ENCODE assay signal across 8 mouse cellular contexts in genomic region chr17:22360572-22360971, GRCm38 (mm10). TPM values are rescaled to one million over a fixed set of nuclear protein-coding genes. Genes with fewer than 3 reads are reported as not detected.
DNase-seq lines count a peak whose midpoint lies in the region; ATAC-seq and TF ChIP-seq lines count a peak whose summit lies in the region.

No protein-coding gene starts in this region.

- WGBS in forebrain, embryonic 11.5 days = 35% methylated on average over 5 of the region's 5 CpGs
- WGBS in liver, embryonic 12.5 days (ENCODE audit: insufficient replicate concordance) = 23% methylated on average over 5 of the region's 5 CpGs
- 16% methylated on average over 5 of the region's 5 CpGs for WGBS in stomach, postnatal 0 days

- no peak for TF ChIP-seq RAD21 in CH12.LX (IDR thresholded peaks at IDR 0.05; ENCODE audit: low read depth, low read length)

- no peaks in the 10 kb centered on the region for H3K27me3 ChIP-seq in CH12.LX (replicated peaks)
- H3K27me3 ChIP-seq in forebrain, embryonic 11.5 days (ENCODE audit: control insufficient read depth, insufficient read depth, low read length) = no peaks in the 10 kb centered on the region
- no peaks in the 10 kb centered on the region for H3K27me3 ChIP-seq in liver, embryonic 12.5 days (replicated peaks)
- H3K27me3 ChIP-seq in stomach, postnatal 0 days (ENCODE audit: control insufficient read depth, insufficient read depth, low read length) = no peaks in the 10 kb centered on the region

- peaks cover 6% of the 10 kb centered on the region; the same call in 1 of the 2 replicates for H3K79me2 ChIP-seq in CH12.LX (replicated peaks; ENCODE audit: control insufficient read depth, extremely low read depth, insufficient read depth, poor library complexity, severe bottlenecking)

- H3K9ac ChIP-seq in CH12.LX (ENCODE audit: insufficient read depth, low read depth) = peak overlapping the region; percentile 18; the same call in 1 of the 2 replicates
- H3K9ac ChIP-seq in forebrain, embryonic 11.5 days (ENCODE audit: low read length) = peak overlapping the region; percentile 54
- peak overlapping the region; percentile 76 for H3K9ac ChIP-seq in liver, embryonic 12.5 days
- H3K9ac ChIP-seq in stomach, postnatal 0 days (ENCODE audit: low read length) = peak overlapping the region; percentile 61; the same call in 1 of the 2 replicates

- peaks cover 3 to 10% of the 10 kb centered on the region in 2 experiments for H3K36me3 ChIP-seq in CH12.LX (replicated peaks in 1 of 2; ENCODE audit: control insufficient read depth in 1 of 2, insufficient read depth in 1 of 2, low read length in 1 of 2)
- no peaks in the 10 kb centered on the region for H3K36me3 ChIP-seq in forebrain, embryonic 11.5 days (ENCODE audit: control insufficient read depth, insufficient read depth, low read length)
- peaks cover 33% of the 10 kb centered on the region for H3K36me3 ChIP-seq in liver, embryonic 12.5 days
- H3K36me3 ChIP-seq in stomach, postnatal 0 days (ENCODE audit: control insufficient read depth, insufficient read depth, low read length) = no peaks in the 10 kb centered on the region

- peak overlapping the region; percentile 43 to 76 (median 52) for H3K4me3 ChIP-seq in CH12.LX (replicated peaks in 1 of 3; ENCODE audit: low read depth in 2 of 3, low read length in 2 of 3, poor library complexity in 1 of 3)
- peak overlapping the region; percentile 52 for H3K4me3 ChIP-seq in forebrain, embryonic 11.5 days (ENCODE audit: low read depth, low read length)
- H3K4me3 ChIP-seq in liver, embryonic 12.5 days = peak overlapping the region; percentile 73
- H3K4me3 ChIP-seq in stomach, postnatal 0 days (ENCODE audit: low read depth, low read length) = peak overlapping the region; percentile 56

- no peak for TF ChIP-seq CTCF in CH12.LX (conservative IDR thresholded peaks at IDR 0.05 in 1 of 2, IDR thresholded peaks at IDR 0.05 in 1 of 2; ENCODE audit: low read depth in 2 of 2, low read length in 2 of 2)
- no peak for TF ChIP-seq CTCF in stomach, postnatal 0 days (IDR thresholded peaks at IDR 0.05; ENCODE audit: low read depth)

- in situ Hi-C loops in CH12.LX (cut with MboI; ENCODE audit: low pct_ligation_motif_present, low pct_unique_long_range_greater_than_20kb, low sequenced_read_pairs) = loop anchor here (10.0 kb wide), 1 partner anchor 54 kb away; no protein-coding TSS in a partner anchor

- ATAC-seq in forebrain, embryonic 11.5 days (replicated peaks; ENCODE audit: low FRiP score) = peak; percentile 24
- no peak for ATAC-seq in liver, embryonic 12.5 days
- ATAC-seq in stomach, postnatal 0 days (ENCODE audit: low FRiP score, low TSS enrichment) = no peak

- peak overlapping the region; percentile 86 for H3K4me2 ChIP-seq in CH12.LX (ENCODE audit: insufficient read depth, low read depth, poor library complexity, severe bottlenecking)
- peak overlapping the region; percentile 56 for H3K4me2 ChIP-seq in forebrain, embryonic 11.5 days (ENCODE audit: low read depth, low read length, severe bottlenecking)
- peak overlapping the region; percentile 73 for H3K4me2 ChIP-seq in liver, embryonic 12.5 days
- H3K4me2 ChIP-seq in stomach, postnatal 0 days (replicated peaks; ENCODE audit: low read depth) = peak overlapping the region; percentile 57

- dilution Hi-C loops in CH12.LX (cut with MboI; ENCODE audit: extremely low pct_ligation_motif_present, extremely low pct_unique_long_range_greater_than_20kb, low sequenced_read_pairs) = no loop called here

- no peak for TF ChIP-seq EP300 in CH12.LX (IDR thresholded peaks at IDR 0.05; ENCODE audit: low read length)
- TF ChIP-seq EP300 in stomach, postnatal 0 days (optimal IDR thresholded peaks at IDR 0.05) = no peak

- H3K27ac ChIP-seq in CH12.LX (ENCODE audit: insufficient read depth, low read depth) = no peak overlapping the region
- H3K27ac ChIP-seq in forebrain, embryonic 11.5 days (ENCODE audit: low read depth, low read length) = no peak overlapping the region
- H3K27ac ChIP-seq in liver, embryonic 12.5 days = 0 out of 2 replicates have a peak overlapping the region, but pooled peaks have one; percentile 55
- H3K27ac ChIP-seq in stomach, postnatal 0 days (replicated peaks) = no peak overlapping the region

- peak; percentile 30 for DNase-seq in 3T3-L1 (ENCODE audit: low read depth, low spot score)
- peak; percentile 40 for DNase-seq in CH12.LX (ENCODE audit: extremely low read depth)
- DNase-seq in forebrain, embryonic 11.5 days (ENCODE audit: low spot score) = no peak
- no peak for DNase-seq in stomach, postnatal 0 days (ENCODE audit: low spot score)
- no peak for DNase-seq in right cerebral cortex, postnatal 14 days
- no peak for DNase-seq in frontal cortex, adult 2 months (ENCODE audit: extremely low spot score in 1 of 2, low spot score in 1 of 2)
- no peak for DNase-seq in layer of hippocampus, adult 9-10 months (ENCODE audit: low spot score)

- peaks cover 2% of the 10 kb centered on the region for H3K9me3 ChIP-seq in CH12.LX (replicated peaks; ENCODE audit: low read length)
- no peaks in the 10 kb centered on the region; the same call in 1 of the 2 replicates for H3K9me3 ChIP-seq in forebrain, embryonic 11.5 days (ENCODE audit: control insufficient read depth, low read length)
- H3K9me3 ChIP-seq in liver, embryonic 12.5 days (replicated peaks) = peaks cover 4% of the 10 kb centered on the region
- no peaks in the 10 kb centered on the region for H3K9me3 ChIP-seq in stomach, postnatal 0 days (ENCODE audit: control insufficient read depth, low read length)

- peaks cover 2 to 16% of the 10 kb centered on the region in 2 experiments; a peak in 2 of 4 replicates for H3K4me1 ChIP-seq in CH12.LX (ENCODE audit: control insufficient read depth in 1 of 2, insufficient read depth in 2 of 2)
- H3K4me1 ChIP-seq in forebrain, embryonic 11.5 days (replicated peaks; ENCODE audit: control insufficient read depth, insufficient read depth, low read length) = peaks cover 5% of the 10 kb centered on the region; the same call in 1 of the 2 replicates
- peaks cover 18% of the 10 kb centered on the region for H3K4me1 ChIP-seq in liver, embryonic 12.5 days
- H3K4me1 ChIP-seq in stomach, postnatal 0 days (replicated peaks; ENCODE audit: control insufficient read depth, insufficient read depth) = no peaks in the 10 kb centered on the region

- no peak for TF ChIP-seq POLR2A in CH12.LX (IDR thresholded peaks at IDR 0.05; ENCODE audit: low read depth, low read length)

TF ChIP-seq in CH12.LX, 34 proteins besides CTCF, POLR2A, EP300 and RAD21:
- TF ChIP-seq JUND (conservative IDR thresholded peaks at IDR 0.05; ENCODE audit: low read depth, low read length) (no peak), JUN (IDR thresholded peaks at IDR 0.05; ENCODE audit: insufficient read depth, low read depth, low read length) (no peak), MAFK (IDR thresholded peaks at IDR 0.05; ENCODE audit: insufficient replicate concordance, low read length) (no peak), BHLHE40 (IDR thresholded peaks at IDR 0.05; ENCODE audit: low read depth, low read length) (no peak), TCF12 (IDR thresholded peaks at IDR 0.05; ENCODE audit: low read depth, low read length) (no peak), MAZ (IDR thresholded peaks at IDR 0.05; ENCODE audit: low read depth, low read length) (no peak), GABPA (IDR thresholded peaks at IDR 0.05; ENCODE audit: insufficient replicate concordance, low read depth, low read length) (no peak), USF1 (IDR thresholded peaks at IDR 0.05; ENCODE audit: low read depth, low read length) (no peak), PAX5 (IDR thresholded peaks at IDR 0.05; ENCODE audit: low read length) (no peak), CHD1 (IDR thresholded peaks at IDR 0.05; ENCODE audit: low read depth, low read length) (no peak), ZKSCAN1 (IDR thresholded peaks at IDR 0.05; ENCODE audit: borderline replicate concordance, low read depth, low read length) (no peak), NELFE (IDR thresholded peaks at IDR 0.05; ENCODE audit: low read depth, low read length) (no peak)
TF ChIP-seq in CH12.LX: peak in this region for 0.

RNA-seq across cellular contexts. Expression of gene Zfp944, which starts 0.6 kb away (rescaled TPM):
- total RNA-seq in CH12.LX (2012; rRNA removed) (2.6 and 3.9 TPM in 2 replicates), CH12.LX (2014; rRNA removed) (6.9 and 9.9 TPM in 2 replicates)
- polyA plus RNA-seq in CH12.LX (2012; ENCODE audit: insufficient read length, low read depth) = 3.4 and 4.0 TPM in 2 replicates
- polyA plus RNA-seq in forebrain, embryonic 11.5 days (2014; fragmentation: Nextera tagmentation; extraction: Ambion mirVana) = 16.0 and 18.8 TPM in 2 replicates
- polyA plus RNA-seq in liver, embryonic 12.5 days (2016; fragmentation: Nextera tagmentation; extraction: Ambion mirVana) = 7.6 and 7.7 TPM in 2 replicates
- polyA plus RNA-seq in stomach, postnatal 0 days (2015; fragmentation: Nextera tagmentation; extraction: Ambion mirVana) = 6.8 and 7.5 TPM in 2 replicates
- polyA plus RNA-seq in frontal cortex, adult 2 months (2012; rRNA removed) = 8.5 and 8.8 TPM in 2 replicates

RNA-seq across cellular contexts. Expression of gene Zfp758, which starts 0.7 kb away (rescaled TPM):
- 2.1 and 2.6 TPM in 2 replicates for total RNA-seq in CH12.LX (2012; rRNA removed)
- total RNA-seq in CH12.LX (2014; rRNA removed) = 5.7 and 7.3 TPM in 2 replicates
- 1.2 and 1.7 TPM in 2 replicates for polyA plus RNA-seq in CH12.LX (2012; ENCODE audit: insufficient read length, low read depth)
- polyA plus RNA-seq in forebrain, embryonic 11.5 days (2014; fragmentation: Nextera tagmentation; extraction: Ambion mirVana) = 9.2 and 12.2 TPM in 2 replicates
- 5.3 and 5.5 TPM in 2 replicates for polyA plus RNA-seq in liver, embryonic 12.5 days (2016; fragmentation: Nextera tagmentation; extraction: Ambion mirVana)
- 5.6 and 6.1 TPM in 2 replicates for polyA plus RNA-seq in stomach, postnatal 0 days (2015; fragmentation: Nextera tagmentation; extraction: Ambion mirVana)
- polyA plus RNA-seq in frontal cortex, adult 2 months (2012; rRNA removed) = 3.9 and 5.6 TPM in 2 replicates

RNA-seq across cellular contexts. Expression of gene CT030661.1, which starts 45.9 kb away (rescaled TPM):
- total RNA-seq in CH12.LX (2012; rRNA removed) (8.0 and 9.0 TPM in 2 replicates), CH12.LX (2014; rRNA removed) (23.5 and 28.3 TPM in 2 replicates)
- 10.6 and 12.7 TPM in 2 replicates for polyA plus RNA-seq in CH12.LX (2012; ENCODE audit: insufficient read length, low read depth)
- polyA plus RNA-seq in forebrain, embryonic 11.5 days (2014; fragmentation: Nextera tagmentation; extraction: Ambion mirVana) = 9.7 and 14.1 TPM in 2 replicates
- polyA plus RNA-seq in liver, embryonic 12.5 days (2016; fragmentation: Nextera tagmentation; extraction: Ambion mirVana) = 5.0 and 5.3 TPM in 2 replicates
- polyA plus RNA-seq in stomach, postnatal 0 days (2015; fragmentation: Nextera tagmentation; extraction: Ambion mirVana) = 6.9 and 7.3 TPM in 2 replicates
- 8.5 and 9.9 TPM in 2 replicates for polyA plus RNA-seq in frontal cortex, adult 2 months (2012; rRNA removed)

Comparison
In these comparisons a context has a peak if more than half of its experiments do, and no peak if none do; other contexts are left out.
1. DNase-seq: peak in 3T3-L1 (single experiment) and CH12.LX (single experiment); none in forebrain, embryonic 11.5 days (single experiment), stomach, postnatal 0 days (single experiment), right cerebral cortex, postnatal 14 days (single experiment), frontal cortex, adult 2 months (0 of 2) and layer of hippocampus, adult 9-10 months (single experiment).
2. H3K9ac ChIP-seq: peak in every context shown above with its lines; median percentile 76 in liver, embryonic 12.5 days; 61 in stomach, postnatal 0 days; 54 in forebrain, embryonic 11.5 days; 18 in CH12.LX.
3. Peak in every context shown above with its lines, with median percentiles within 50 percentile points of each other: H3K4me2 ChIP-seq and H3K4me3 ChIP-seq.